Mouse (Mus musculus): Measurements from ENCODE around the gene Uimc1.

The Uimc1 gene

DNA sequence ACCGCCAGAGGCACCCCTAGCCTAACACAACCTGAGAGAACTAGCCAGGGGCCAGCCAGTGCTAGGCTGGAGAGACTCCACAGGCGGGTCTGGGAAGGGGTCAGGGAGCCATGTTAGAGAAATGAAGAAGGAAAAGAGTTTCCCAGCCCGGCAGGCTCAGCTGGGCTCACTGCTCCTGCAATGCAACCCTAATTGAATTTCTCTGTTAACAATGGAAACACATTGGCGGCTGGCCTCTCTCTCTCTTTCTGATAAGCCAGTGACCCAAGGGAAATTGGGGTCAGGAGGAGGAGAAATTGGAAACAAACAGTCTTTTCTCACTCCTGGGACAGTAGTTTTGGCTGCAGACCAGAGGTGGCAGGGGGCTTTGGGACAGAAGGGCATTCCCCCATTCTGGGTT lies 105.5 kb downstream of the Uimc1 start:
- no peak for DNase-seq (ENCODE audit: low spot score)

DNA sequence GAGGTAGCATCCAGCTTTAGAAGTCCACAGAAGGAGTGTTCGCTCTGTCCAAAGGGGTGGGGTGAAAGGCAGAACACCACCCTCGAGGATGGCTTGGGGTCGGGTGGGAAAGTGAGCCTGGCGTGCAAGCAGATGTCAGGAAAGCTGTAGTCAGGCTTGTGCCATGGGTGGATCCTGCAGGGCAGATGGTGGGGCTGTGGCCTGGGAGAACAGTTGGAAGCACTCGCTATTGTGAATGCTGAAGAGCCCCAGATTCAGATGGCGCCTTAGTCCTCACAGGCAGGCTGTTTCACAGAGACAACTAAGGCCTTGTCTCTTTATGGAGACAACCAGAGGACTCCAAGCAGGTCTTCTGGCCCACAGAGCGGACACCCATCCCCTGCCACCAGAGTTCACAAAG lies 107.9 kb downstream of the Uimc1 start:
- no peak for DNase-seq (ENCODE audit: low spot score)

DNA sequence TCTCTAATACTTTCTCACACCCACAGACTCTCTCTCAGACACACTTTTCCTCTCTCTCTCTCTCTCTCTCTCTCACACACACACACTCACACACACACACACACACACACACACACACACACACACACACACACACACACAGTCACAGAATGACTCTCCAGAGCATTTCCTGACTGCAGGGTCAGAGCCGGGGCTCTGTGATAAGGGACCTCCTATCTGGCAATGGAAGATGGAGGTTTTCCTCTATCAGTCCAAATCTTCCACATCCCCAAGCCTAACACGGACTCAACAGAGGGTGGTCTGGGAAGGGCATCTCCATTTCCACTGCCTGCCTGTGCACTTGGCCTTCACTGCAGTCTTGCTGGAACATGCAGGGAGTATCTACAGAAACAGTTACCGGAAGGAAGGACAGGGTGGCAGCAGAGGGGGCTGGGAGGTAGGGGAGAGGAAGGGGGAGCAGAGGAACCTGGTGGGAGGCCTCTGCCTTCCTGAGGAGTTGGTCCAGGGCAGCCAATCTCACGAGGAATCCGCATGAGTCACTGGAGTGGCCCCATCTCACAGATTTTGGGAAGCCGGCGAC lies 111.8 kb downstream of the Uimc1 start:
- no peak for DNase-seq (ENCODE audit: low spot score)

DNA sequence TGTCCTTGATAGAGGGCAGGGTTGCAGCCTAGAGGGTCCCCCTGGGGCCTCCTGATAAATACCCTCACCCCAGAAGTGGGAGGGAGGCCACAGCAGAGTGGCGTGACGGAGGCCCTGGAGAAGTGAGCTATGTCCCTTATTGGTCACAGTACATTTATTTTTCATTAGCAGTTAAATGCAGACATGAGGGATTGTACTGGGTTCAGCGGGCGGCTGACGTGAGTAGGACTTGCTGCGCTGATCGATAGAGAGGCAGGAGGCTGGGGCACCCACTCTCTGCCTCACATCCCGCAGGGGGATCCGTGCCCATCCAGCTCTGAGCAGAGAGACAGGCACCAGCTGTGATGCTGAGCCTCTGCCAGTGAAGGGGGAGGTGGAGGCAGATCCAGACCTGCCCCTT lies 112.7 kb downstream of the Uimc1 start:
- no peak for DNase-seq (ENCODE audit: low spot score)

DNA sequence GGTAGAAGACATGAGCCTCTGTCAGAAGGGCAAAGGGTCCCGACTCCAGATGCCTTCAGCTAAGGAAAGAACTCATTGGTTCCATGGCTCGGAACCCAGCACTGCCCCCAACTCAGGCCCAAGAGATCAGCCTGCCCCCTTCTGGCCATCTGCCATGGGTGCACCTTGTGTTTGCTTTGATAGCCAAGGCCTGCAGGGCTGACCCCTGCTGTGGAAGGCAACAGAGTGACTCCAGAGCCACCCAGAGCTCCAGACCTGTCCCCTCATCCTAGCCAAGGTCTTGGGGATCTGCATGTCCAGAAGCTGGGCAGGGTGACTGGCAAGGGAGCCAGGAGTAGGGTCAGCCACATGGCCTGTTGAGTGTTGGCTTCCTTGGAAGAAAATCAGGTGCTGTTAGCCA lies 116.5 kb downstream of the Uimc1 start:
- no peak for DNase-seq (ENCODE audit: low spot score)

DNA sequence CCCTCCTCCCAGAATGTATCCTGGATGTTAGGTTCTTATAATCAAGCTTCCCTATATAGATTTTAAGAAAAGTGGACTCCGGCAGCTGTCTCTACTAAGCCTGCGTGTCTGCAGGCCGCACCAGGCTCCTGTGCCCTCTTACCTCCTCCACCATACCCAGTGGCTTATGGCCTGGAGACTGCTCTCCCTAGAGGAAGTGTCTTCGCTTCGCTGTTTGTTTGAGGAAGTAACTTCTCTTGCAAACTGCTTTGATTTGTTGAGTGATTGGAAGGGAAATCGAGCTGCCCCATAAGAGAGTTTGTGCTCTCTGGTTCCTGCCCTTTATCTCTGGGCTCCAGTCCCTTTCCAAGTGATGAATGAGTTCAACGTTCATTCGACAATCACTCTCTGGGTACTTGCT lies 117.1 kb downstream of the Uimc1 start:
- DNase-seq (ENCODE audit: low spot score) = no peak

DNA sequence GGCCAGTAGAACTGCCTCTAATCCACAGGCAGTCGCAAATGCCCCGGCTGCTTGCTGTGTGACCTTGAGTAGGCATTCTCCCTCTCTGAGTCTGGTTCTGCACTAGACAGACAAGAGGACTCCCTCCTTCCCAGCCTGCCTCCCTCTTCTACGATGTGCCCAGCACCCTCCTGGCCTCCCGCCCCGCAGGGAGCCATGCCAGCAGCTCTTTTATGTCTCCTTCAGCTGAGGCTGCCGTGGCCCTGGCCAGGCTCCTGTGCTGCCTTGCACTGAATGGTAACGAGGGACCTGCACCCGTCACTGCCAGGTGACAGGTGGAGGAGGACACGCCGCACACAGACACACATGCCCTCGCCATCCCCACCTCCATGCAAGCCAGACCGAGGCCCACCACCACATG lies 119.1 kb downstream of the Uimc1 start:
- no peak for DNase-seq (ENCODE audit: low spot score)

DNA sequence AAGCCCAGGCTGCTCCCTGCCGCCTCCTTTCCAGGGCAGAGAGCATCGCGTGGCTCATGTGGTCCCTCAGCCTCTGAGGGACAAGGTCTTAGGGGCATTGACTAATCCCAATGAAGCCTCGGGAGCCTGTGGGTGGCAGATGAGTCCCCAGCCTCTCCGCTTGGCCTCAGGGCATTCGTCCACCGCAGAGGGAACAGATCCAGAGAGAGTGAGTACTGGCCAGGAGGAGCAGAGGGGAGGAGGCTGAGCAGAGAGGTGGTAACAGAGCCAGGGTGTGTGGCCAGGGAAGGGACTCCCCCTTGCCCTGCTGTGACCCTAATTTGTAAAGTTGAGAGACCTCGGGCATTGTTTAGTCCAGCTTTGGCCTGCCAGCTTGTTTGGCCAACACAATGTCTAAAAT lies 121.3 kb downstream of the Uimc1 start:
- no peak for DNase-seq (ENCODE audit: low spot score)

Data from T-cell, adult 2 months (primary cell).